Mouse (Mus musculus): ENCODE results near the gene Svbp. TPM values are rescaled to one million over a fixed set of nuclear protein-coding genes. Genes with fewer than 3 reads are reported as not detected.

Svbp gene
- total RNA-seq, 2 experiments from 2014 or later = 24.7 to 26.0 TPM

DNA sequence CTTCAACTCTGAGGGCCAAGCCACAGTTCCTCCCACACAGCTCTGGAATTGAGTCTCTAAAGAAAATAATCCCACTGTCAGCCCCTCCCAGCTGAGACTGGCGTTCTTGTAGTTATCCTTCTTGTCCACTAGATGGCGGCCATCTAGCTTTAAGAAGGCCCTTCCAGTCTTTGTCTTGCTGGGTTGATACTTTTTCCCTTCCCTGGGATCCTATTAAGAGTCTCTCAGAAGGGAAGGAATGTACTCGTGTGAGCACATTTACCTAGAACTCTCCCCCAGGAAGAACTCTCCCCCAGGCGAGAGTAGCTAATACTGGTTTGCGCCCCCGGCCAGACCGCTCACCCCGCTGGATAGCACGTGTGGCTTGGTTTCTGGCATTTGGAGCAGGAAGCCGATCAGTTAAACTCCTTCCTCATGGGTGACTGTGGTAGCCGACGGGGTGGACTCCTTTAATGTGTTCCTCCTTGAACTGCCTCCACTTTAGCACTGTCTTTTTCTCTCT is 44.1 kb downstream of the Svbp start:
- DNase-seq = no peak
- intact Hi-C loops (cut with DNase I; ENCODE audit: low total_unique reads) = no loop called here

DNA sequence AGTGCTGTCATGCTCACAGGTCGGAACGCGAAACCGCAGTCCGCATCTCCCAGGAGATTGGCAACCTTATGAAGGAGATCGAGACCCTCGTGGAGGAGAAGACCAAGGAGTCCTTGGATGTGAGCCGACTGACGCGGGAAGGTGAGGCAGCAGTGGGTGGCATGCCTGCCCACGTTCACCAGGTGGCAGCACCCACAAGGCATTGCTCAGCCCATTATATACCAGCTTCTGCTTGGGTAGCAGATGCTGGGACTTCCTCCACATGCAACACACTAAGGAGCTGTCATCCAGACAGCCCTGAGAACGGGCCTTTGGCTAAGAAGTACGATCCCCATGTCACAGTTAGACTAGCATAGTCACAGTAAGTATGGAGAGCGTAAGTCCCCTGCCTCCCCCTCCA is 46.6 kb downstream of the Svbp start:
- no peak for DNase-seq
- intact Hi-C loops (cut with DNase I; ENCODE audit: low total_unique reads) = loop anchor here (5.0 to 10.0 kb wide), 5 partner anchors 56 to 1133 kb away; partner anchors contain the start of genes Foxj3 and Frg2f1

DNA sequence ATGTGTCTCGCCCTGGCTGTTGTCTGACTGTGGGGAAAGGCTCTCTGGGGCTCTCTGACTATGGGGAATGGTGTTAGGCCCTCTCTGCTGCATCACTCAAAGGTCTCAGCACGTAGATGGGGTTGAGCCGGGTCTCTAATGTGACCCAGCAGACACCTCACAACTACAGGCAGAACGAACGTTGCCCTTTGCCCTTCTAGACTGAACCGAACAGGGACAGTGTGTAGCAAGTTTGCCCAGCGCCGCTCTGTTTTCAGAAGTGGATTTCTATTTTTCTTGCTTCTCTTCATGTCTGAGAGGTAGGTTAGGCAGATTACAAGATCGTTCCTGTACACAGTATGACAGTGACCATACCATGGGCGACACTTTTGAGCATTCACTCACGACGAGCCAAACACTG is 47.5 kb downstream of the Svbp start:
- no peak for DNase-seq
- intact Hi-C loops (cut with DNase I; ENCODE audit: low total_unique reads) = loop anchor here (5.0 to 10.0 kb wide), 5 partner anchors 55 to 1132 kb away; partner anchors contain the start of genes Foxj3 and Frg2f1

DNA sequence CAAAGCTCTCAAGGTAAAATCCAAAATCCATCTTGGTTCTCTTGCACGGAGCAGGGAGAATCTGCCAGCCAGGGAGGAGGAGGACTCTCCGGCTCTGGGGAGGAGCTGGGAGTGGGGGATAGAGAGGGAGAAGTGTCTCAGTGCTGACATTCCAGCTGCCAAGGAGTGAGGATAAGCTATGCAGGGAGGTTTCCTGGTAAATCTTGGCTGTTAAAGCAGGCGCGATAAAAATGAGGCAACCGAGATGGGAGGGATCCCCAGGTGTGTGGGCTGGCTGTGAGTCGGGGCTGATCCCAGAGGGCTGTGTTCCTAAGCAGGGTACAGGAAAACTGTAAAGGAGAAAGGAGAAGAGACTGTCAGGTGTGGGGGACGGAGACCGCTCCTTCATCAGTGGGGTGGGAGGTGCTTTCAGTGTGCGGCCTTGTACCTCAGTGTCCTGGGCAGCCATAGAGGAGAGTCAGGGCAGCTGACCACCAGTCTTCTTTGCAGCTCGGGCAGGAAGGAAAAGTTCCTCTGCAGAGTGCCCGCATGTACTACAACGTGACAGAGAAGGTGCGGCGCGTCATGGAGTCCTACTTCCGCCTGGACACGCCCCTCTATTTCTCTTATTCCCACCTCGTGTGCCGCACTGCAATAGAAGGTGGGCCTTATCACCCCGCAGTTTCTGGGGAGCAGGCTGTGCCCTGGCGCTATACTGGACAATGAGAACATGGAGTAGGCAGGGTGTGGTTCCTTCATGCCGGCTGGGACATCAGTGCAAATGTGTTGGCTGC is 49.5 kb downstream of the Svbp start:
- intact Hi-C loops (cut with DNase I; ENCODE audit: low total_unique reads) = loop anchor here (5.0 to 10.0 kb wide), 5 partner anchors 53 to 1130 kb away; partner anchors contain the start of genes Foxj3 and Frg2f1
- no peak for DNase-seq

DNA sequence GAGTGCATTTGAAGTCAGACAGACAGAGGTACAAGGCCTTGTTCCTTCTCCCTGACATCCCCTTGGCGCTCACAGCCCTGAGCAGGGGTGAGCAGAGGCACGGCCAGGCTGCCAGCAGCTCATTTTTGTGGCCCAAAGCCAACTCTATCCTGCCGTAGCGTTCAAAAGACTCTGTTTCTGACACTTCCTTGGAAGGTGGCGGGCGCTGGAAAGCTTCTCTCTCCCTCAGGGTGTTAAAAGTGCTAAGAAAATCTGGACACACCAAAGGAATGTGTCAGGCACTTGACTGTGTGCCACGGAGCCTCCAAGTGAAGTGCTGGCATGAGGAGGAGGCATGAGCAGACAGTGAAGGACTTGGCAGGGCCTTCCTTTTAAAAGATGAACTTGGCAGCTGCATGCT is 50.5 kb downstream of the Svbp start:
- intact Hi-C loops (cut with DNase I; ENCODE audit: low total_unique reads) = loop anchor here (10.0 kb wide), 3 partner anchors 289 to 1129 kb away; partner anchors contain the start of genes Foxj3 and Frg2f1
- DNase-seq = no peak

DNA sequence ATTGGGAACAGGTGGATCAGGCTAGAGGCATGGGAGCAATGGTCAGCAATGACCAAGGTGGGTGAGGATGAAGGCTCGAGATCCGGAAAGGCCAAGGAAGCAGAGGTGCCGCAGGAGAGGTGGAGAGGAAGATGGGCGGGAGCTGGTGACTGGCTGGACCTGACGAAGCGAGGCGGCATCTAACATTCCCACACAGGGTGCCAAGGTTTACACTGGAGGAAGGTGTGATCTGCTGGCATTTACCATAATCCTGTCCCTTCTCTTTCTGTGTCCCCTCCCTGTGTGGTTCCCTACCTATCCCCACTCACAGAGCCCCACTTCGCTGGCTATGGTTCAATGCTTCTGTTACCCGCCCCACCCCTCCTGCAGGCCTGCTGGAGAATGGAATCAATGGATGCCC is 50.9 kb downstream of the Svbp start:
- intact Hi-C loops (cut with DNase I; ENCODE audit: low total_unique reads) = loop anchor here (10.0 kb wide), 3 partner anchors 289 to 1129 kb away; partner anchors contain the start of genes Foxj3 and Frg2f1
- DNase-seq = no peak

- intact Hi-C loops (cut with DNase I; ENCODE audit: low total_unique reads) = loop anchor here (10.0 kb wide), 3 partner anchors 288 to 1128 kb away; partner anchors contain the start of genes Foxj3 and Frg2f1
- no peak for DNase-seq
These were observed 51.7 kb downstream of the Svbp start for GRCm38 (mm10) chr4:119246688-119247225.

DNA sequence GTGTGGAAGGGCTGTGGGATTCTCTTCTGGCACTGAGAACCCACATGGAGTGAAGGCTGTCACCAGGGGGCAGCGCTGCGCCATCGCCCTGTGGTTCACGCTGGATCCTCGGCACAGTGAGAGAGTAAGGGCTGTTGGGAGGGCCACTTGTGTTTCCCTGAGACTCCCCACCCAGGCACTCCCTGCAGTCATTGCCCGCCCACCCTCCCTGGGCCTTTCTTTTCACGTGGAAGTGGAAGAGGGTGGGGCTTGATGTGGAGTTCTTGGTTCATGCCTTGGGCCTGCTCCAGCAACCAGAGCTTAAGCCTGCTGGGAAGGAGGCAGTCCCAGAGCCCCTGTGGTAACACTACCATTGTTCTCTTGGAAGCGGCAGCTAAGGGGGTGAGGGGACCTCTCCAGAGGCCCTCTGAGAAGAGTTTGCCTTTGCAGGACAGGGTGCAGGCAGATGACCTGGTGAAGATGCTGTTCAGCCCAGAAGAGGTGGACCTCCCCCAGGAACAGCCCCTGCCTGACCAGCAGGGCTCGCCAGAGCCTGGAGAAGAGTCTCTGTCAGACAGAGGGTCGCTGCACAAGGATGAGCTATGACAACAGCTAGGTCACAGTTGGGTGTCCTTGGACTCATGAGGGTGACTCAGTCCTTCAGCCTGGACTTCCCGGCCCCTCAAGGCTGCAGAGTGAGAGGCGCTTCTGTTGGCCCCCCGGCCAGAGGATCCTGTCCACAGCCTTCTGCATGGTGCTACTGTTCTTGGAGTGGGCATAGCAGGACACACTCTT is 52.5 kb downstream of the Svbp start:
- intact Hi-C loops (cut with DNase I; ENCODE audit: low total_unique reads) = loop anchor here (10.0 kb wide), 3 partner anchors 287 to 1127 kb away; partner anchors contain the start of genes Foxj3 and Frg2f1
- peak; percentile 79 for DNase-seq

DNA sequence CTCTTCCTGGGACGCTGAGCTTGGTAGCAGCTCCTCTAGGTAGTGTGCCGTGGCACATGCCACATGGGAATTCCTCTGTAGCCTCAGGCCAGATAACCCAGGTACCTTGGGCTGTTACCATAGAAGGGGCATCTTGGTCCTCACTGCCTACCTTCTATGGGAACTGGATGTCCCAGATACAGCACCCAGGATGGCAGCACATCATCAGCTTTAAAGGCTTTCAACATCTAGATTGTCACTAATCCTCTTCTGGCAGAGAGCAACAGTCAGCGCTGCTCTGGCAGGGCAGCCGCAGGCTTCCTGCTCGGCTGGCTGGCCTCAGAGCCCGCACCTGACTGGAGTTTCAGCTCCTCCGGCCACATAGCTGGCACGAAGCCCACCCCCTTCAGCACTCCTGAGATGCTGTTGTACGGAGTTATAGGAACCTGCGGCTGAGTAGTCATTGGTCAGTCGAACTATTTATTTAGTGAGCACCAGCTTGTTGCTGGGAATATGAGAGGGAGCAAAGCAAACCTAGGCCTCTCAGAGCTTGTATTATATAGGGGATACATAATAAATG is 53.4 kb downstream of the Svbp start:
- DNase-seq = no peak
- intact Hi-C loops (cut with DNase I; ENCODE audit: low total_unique reads) = loop anchor here (10.0 kb wide), 3 partner anchors 286 to 1126 kb away; partner anchors contain the start of genes Foxj3 and Frg2f1

Other genes with a start within 250 kb of the Svbp start
- gene Lao1, start 233.7 kb upstream of the Svbp start, total RNA-seq (2021) = under 1 TPM; 0.23 to 0.73 TPM
- gene Slc2a1, start 86.6 kb upstream of the Svbp start, total RNA-seq (2021) = 1 to 10 TPM; 4.8 to 6.6 TPM
- gene Zfp691, start 21.1 kb upstream of the Svbp start, total RNA-seq (2021) = 10 to 100 TPM in 1 of 2 experiments, 1 to 10 TPM in 1; 9.3 to 13.5 TPM
- under 1 TPM in 1 of 2 experiments, not detected in 1; 0.13 TPM for gene Ermap, start 5.3 kb upstream of the Svbp start, total RNA-seq (2021)
- not detected for gene Tmem269, start 22.9 kb downstream of the Svbp start, total RNA-seq (2021)
- gene AU022252, start 37.4 kb downstream of the Svbp start, total RNA-seq (2021) = 10 to 100 TPM; 17.8 to 20.7 TPM
- gene P3h1, start 37.6 kb downstream of the Svbp start, total RNA-seq (2021) = 10 to 100 TPM; 17.4 to 18.2 TPM
- 10 to 100 TPM in 1 of 2 experiments, 1 to 10 TPM in 1; 6.2 to 16.8 TPM for gene Cldn19, start 60.1 kb downstream of the Svbp start, total RNA-seq (2021)
- 100 to 1,000 TPM; 494 to 519 TPM for gene Ybx1, start 99.3 kb downstream of the Svbp start, total RNA-seq (2021)
- gene Ppih, start 125.2 kb downstream of the Svbp start, total RNA-seq (2021) = 10 to 100 TPM in 1 of 2 experiments, 1 to 10 TPM in 1; 9.9 to 10.4 TPM
- under 1 TPM in 1 of 2 experiments, not detected in 1; 0.33 TPM for gene Ccdc30, start 220.2 kb downstream of the Svbp start, total RNA-seq (2021)
- 1 to 10 TPM; 4.1 to 4.8 TPM for gene Ppcs, start 227.1 kb downstream of the Svbp start, total RNA-seq (2021)
- gene Zmynd12, start 227.5 kb downstream of the Svbp start, total RNA-seq (2021) = under 1 TPM in 1 of 2 experiments, not detected in 1; 0.20 TPM

Data from gastrocnemius, postnatal 14 days (tissue).